Mouse (Mus musculus): ENCODE results near the gene Kit. TPM values are rescaled to one million over a fixed set of nuclear protein-coding genes. Genes with fewer than 3 reads are reported as not detected.

The Kit gene
- 10 to 100 TPM; 11.7 to 12.5 TPM for total RNA-seq (2021)
- long read RNA-seq, experiment 1, full-length matches to known transcripts: 1 of 4 reads
- long read RNA-seq, experiment 1, partial matches to known transcripts: 3 of 4 reads
- long read RNA-seq, experiment 1, other reads (novel, unspliced or antisense): 0 of 4 reads
- long read RNA-seq, experiment 2, full-length matches to known transcripts: 6 of 7 reads
- long read RNA-seq, experiment 2, partial matches to known transcripts: 0 of 7 reads
- long read RNA-seq, experiment 2, other reads (novel, unspliced or antisense): 1 of 7 reads

DNA sequence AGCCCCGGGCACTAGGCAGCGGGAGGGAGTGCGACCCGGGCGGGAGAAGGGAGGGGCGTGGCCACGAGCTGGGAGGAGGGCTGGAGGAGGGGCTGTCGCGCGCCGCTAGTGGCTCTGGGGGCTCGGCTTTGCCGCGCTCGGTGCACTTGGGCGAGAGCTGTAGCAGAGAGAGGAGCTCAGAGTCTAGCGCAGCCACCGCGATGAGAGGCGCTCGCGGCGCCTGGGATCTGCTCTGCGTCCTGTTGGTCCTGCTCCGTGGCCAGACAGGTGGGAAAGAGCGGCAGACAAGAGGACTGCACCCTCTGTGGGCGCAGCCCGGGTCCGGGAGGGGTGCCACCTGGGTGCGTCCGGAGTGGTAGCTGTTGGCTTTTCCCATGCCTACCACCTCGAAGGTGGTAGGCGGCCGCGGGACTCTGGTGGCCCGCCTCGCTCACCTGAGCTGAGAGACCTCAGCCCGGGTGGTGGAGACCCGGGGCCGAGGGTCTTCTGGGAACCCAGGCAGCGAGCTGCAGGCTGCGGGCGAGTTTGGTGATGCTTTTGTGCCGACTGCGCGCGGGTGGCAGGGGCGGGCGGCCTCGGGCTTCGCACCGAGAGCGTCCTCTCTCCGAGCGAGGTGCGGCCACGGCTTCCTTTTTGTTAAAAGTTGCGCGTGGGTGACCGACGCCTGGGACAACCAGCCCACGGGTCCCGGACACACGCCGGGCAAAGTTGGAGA lies at the start of gene Kit:
Gene Kit, plus strand, starts transcription at position 65 of the 715 bp plus-strand sequence.
- peak; percentile 35 to 69 for DNase-seq (ENCODE audit: low spot score in 2 of 2)

DNA sequence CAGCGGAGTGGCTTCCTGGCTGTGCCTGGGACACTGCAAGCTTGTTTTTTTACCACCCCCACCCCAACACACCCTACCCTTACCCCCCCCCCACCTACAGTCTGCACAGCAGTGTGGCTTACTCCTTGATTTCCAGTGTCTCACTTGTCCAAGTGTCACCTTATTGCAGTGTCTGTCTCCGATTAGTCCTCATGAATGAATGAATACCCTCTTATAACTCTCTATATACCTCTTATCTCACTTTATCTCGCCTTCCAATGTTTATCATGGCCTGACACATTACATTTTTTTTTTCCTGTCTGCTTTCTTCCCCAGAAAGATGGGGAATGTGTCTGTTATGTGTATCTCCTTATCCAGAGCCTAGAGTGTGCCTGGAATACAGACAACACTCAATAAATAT lies 38.6 kb upstream of the Kit start:
- no peak for DNase-seq (ENCODE audit: low spot score in 2 of 2)

DNA sequence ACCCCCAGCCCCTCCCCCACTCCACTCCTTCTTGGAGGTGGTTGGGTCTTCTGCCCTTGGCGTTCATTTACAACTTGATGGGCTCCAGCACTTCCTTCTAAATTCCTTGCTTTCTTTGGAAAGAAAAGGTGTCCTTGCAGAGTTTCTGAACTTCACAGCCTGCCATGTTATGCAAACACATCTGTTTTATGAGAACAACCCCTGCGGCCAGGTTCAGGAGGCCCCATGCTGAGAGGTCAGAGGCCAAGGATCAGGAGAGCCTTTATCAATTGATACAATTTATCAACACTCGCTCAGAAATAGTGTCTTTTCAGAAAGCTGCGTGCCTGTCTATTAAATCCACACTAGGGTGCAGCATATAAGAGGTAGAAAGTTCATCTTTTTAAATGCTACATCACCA lies 37.0 kb upstream of the Kit start:
- DNase-seq (ENCODE audit: low spot score in 2 of 2): no peak

DNA sequence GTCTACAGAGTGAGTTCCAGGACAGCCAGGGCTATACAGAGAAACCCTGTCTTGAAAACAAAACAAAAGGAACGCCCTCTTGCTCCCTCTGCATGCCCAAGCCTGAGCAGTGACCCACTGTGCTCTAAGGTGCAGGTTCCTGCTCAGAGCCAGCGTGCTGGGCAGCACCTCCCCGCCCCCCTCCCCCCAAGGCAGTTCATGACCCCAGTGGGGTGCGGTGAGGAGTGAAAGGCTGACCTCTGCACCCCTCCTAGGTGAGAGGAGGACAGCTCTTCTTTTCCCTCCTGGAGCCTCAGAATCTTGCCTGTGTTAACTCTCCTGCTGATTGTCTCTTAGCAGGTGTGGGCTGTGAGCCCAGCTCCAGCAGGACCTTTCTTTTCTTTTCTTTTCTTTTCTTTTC lies 36.3 kb upstream of the Kit start:
- DNase-seq (ENCODE audit: low spot score in 2 of 2): no peak

DNA sequence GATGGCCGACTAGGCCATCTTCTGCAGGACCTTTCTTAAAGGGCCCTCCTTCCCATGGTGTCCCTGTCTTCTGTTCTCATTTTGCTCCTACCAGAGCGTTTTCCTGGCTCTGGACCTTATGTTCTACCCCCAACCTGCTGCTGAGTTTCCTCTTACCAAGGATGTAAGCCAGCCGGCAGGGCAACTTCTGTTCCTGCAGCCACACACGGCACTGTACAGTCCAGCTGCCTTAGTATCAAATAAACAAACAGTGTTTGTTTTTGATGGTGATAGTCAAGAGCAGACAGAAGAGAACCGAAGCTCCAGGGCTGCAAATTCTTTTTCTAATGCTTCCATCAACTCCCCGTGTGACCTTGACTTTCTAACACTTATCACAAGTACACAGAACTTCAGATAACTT lies 35.6 kb upstream of the Kit start:
- no peak for DNase-seq (ENCODE audit: low spot score in 2 of 2)

DNA sequence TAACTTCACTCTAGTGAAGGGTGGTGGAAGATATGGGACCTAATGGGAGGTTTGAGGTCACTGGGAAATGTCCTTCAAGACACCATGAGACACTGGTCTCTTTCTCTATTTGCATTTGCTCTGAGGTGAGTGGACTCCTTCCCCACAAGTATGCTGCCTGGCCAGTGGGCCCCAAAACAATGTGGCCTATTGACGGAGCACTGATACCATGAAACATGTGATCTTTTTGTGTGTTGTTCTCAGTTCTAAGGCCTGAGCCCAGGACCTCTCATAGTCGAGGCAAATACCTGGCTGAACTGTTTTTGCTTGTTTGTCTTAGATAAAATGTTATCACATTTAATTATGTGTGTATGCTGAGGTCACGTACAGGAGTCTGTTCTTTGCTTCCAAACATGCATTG lies 31.0 kb upstream of the Kit start:
- no peak for DNase-seq (ENCODE audit: low spot score in 2 of 2)

DNA sequence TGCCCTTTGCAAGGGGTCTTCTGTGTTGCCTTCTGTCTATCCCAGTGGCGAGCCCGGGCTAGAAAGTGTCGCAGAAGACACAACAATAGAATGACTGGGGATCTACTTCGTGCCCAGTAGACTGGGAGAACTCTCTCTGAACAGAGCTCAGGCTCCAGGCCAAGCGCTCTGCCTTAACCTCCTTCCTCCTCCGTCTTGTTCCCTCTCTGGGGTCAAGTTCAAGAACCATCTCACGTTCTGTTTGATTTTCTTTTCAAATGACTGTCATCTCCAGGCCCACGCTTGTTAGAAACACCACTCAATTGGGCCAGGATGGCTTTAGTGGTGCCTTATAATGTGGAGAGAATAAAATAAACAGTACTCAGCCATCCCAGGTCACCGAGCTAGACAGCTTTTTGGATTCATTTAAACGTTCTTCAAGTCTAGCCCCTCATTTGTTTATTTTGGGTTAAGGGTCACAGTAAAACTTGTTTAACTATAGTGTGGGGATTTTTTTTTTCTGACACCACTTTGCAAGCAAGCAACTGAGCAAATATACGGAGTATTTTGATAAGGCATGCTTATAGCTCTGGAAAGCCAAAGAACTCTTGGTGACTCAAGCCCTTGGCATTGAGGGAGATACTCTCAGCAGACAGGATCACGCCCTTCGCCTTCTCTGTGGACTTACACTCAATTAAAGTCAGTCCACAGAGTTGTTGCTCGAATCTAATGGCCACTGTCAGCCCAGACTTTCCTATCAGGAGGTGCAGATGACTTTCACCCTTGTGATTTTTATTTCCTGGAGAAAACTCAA lies 30.0 kb upstream of the Kit start:
- no peak for DNase-seq (ENCODE audit: low spot score in 2 of 2)

DNA sequence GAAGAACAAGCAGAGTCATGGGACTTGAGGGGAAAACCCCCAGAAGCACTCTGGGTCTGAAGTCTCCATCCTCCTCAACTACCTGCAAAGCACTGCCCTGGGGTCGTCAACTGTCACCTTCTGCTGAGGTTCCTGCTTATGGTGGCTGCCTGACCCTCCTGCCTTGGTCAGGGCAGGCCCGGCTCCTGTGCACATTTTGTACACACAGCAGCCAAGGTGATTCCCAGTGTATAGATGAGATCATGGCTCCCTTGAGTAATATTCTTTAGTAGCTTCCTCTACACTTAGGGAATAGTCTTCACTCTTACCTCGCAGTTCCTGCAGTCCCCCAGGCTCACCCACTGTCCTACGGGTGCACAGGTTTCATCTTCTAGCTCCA lies 29.5 kb upstream of the Kit start:
- DNase-seq (ENCODE audit: low spot score in 2 of 2): no peak

DNA sequence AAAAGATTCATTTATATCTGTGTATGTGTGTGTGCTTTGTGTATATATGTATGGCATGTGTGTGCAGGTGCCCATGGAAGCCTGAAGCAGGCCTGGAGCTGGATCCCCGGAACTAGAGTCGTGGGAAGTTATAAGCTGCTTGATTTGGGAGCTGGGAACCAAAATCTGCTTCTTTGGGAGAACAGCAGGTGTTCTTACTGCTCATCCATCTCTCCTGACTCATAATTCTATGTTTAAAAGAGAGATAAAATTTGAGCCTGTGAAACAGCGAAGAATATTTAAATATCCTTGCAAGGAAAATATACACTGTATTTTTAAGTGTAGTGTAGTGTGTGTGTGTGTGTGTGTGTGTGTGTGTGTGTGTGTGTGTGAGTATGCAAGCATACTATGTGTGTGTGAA lies 21.7 kb upstream of the Kit start:
- DNase-seq (ENCODE audit: low spot score in 2 of 2): no peak

DNA sequence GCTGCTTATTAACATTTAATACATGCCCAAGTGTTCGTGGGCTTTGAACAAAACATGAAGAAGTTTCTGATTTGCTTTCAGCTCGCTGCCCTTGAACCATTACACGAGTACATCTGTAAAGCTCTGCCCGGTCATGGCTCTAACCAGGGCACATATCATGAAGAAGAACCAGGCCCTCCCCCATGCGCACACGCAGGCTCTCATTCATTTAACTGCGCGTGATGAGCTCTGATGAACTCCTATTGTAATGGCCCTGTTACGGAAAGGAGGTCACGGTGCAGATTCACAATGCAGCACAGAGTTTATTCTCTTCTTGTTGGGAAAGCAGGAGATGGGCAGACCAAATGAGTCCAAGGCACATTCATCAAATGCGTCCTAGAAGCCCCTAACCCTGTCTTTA lies 17.1 kb upstream of the Kit start:
- DNase-seq (ENCODE audit: low spot score in 2 of 2): no peak

DNA sequence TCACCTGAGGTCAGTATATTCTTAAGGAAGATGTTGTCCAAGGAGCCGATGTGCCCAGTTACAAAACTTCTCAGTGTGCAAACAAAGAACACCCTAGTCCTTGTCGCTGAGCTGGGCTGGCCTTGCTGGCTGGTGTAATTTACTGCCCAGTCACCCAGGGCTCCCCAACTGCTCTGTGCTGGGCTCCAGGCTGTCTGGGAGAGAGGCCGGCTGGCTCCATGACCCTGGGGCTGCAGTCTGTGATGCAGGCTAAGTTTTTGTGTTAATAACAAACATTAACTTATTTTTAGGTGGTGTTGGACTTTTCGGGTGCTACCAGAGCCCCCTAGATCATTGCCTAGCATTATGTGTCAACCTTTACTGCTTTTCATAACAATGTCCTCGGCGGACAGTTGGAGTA lies 15.4 kb upstream of the Kit start:
- DNase-seq (ENCODE audit: low spot score in 2 of 2): no peak

DNA sequence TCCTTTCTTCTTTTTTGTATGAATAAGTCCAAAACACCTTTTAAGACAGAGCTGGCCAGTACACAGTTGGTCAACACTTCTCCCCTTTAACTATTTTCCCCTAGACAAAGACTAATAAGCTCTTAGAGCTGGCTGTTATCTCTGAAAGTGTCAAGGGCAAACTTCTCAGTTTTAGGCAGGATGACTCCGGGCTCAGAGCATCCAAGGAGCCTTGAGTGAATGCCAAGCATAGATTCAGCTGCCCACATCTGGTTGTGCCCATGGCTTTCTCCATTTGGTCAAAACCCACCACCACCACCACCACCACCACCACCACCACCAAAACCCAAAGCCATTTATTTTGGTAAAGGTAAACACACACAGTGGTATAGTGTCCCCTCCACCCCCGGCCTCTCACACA lies 13.5 kb upstream of the Kit start:
- DNase-seq (ENCODE audit: low spot score in 2 of 2): no peak

DNA sequence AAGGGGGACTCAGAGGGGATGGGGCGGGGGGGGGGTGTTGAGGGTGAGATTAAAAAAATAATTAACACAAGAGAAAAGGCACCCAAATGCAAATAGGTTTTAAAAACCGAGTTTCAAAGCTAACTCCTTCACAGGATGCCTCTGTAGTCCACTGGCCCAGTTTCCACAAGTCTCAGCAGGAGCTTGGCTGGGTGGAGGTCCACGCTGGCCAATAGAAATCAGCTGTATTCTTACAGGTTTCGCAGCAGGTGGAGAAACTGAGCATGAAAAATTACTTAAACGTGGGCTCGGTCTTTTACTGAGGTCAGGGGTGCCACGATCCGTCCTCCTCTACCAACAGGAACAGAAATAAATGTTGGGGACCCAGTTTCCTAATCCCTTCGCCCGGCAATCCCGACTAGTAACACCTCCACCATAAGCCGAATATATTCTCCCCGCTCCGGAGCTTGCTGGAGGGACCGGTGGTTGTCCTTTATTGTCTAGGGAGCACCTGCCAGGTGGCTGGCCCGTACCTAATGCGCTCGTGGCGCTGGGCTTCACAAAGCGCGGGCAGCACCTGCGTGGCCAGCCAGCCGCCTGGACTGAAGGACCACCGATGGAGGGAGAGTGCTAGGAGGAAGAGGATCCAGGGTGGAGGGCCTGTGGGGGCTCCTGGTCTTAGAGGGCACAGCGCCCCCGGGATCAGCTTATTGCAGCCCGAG lies 415 bp upstream of the Kit start:
- no peak for DNase-seq (ENCODE audit: low spot score in 2 of 2)

DNA sequence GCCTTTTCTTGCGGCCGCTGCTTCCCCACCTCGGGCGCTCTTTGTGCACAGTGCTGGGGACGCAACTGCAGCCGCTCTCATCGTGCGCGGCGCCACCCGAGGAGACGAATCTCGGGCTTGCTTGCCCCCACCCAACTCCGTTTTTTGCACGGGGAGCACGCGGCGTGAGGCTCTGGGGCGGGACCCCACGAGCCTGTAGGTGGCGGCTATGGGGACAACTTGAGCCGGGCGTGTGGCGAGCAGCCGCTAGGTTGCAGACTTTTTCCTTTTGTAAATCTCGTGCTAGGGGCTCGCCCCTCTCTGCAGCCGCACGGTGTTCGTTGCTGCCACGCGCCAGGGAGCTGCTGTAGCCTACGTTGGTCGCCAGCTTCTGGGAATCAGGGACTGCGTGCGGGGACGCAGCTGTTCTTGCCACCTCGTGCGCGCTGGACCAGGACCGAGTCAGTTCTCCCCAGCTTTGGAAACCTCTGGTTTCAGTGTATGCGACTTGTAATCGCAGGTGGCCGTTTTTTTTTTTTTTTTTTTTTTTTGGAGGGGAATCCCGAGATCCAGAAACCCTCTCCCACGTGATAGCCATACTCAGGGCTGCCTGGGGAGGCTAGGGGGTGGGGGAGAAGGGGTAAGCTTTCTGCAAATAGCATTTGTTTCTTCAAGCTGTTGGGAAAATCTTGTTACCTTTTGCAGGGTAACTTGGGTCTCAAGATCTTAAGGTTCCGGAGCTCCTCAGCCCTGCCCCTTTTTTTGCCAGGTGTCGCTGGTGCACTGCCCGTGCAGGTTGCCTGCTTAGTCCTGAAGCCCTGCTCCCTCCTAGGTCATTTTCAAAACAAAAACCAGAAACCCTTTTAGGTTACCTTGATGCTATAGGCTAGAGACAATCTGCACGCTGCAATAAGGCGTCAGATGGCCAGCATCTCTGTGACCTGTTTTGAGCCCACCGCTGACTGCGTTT lies 1.1 kb downstream of the Kit start:
- DNase-seq (ENCODE audit: low spot score in 2 of 2): peak in 1 of 2 experiments; percentile 26

DNA sequence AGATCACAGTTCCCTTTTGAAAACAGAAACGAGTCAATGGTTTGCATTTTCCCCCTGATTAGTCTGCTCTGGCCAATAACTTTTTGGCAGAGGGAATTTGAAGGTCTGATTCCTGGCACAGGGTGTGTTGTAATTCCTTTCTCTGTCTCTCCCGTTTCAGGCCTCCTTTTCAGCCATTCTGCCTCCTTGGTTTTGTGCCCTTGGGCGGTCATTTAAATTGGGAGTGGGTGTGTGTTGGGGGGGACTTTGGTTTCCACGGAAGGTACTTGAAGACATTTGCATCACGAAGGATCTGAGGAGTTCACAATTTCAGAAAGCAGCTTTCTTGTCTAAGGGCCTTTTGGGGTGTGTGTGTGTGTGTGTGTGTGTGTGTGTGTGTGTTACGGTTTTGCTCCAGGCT lies 2.0 kb downstream of the Kit start:
- DNase-seq (ENCODE audit: low spot score in 2 of 2): no peak

DNA sequence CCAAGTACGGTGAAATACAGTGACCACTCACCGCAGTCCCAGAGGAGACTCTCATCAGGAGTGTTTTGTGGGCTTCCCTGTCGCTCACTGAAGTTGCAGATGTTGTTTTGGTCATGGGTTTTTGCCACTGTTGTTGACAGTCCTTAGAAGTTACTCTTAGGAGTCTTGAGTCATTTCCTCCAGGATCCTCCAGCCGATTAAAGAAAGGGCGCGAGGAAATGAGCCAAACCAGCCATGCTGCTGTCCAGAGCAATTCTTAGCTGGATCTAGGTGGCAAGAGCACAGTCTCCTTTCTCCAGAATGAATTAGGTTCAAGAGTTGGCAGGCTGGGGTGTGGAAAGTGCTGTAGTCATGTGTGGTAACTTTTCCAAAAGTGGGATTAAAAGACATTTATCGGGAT lies 3.4 kb downstream of the Kit start:
- DNase-seq (ENCODE audit: low spot score in 2 of 2): no peak

DNA sequence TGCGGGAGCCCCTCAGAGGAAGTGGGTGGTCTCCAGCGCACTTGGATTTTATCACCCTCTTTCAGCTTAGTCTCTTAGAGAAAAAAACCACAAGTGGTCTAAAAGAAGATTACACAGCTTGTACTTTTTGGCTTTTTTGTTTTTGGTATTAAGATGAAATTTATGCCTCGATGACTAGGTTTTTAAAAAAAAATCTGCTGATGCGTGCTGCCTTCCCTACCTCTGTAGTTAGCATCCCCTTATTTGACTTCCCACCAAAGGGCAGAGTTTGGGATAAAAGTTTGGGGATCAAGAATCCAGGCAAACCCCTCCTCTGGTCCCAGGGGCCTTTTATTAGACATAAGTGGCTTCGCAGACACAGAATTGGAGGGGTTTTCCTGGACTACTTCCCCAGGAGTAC lies 4.5 kb downstream of the Kit start:
- DNase-seq (ENCODE audit: low spot score in 2 of 2): no peak

DNA sequence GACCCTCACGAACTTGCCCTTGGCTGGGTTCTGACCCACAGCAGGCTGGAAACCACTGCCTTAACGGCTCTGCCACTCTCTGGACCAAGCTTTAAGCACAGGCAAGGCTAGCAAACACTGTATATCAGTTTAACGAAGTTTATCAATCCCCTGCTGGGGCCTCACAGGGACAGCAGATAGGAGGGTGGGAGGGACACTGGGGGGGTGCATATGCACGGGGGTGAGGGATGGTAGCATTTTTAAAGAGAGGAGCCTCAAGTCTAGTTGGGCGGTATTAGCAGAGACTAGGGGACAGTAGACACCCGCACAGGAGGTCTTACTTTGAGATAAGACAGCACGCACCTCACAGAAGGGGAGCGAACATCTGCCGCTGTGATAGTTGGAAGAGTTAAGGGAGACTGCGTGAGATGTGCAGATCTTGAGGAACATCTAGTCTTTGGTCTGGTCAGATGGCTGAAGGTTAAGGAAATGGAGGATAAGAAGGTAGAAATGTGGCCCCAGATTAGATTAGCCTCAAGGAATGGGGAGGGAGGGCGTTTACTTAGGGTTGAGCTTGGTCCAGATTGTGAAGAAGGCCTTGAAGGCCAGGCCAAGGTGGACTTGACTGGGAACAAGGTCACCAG lies 5.0 kb downstream of the Kit start:
- no peak for DNase-seq (ENCODE audit: low spot score in 2 of 2)

DNA sequence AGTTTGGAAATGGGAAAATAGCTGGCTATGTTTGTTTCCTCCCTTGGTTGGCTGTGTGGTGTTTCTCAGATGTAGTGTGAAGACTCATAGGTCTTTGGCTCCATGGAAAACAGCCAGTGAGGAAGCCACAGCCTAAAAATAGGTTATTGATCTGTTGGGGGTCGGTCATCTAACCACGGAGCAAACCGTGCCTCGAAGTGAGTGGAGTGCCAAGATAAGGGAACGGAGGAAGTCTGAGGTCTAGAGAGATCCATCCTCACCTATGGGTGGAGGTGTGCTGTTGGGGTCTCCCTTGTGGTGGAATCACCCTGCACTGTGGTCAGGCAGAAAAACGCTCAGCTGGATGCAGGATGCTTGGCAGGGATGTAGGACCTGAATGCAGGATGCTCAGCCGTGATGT lies 7.2 kb downstream of the Kit start:
- DNase-seq (ENCODE audit: low spot score in 2 of 2): no peak

DNA sequence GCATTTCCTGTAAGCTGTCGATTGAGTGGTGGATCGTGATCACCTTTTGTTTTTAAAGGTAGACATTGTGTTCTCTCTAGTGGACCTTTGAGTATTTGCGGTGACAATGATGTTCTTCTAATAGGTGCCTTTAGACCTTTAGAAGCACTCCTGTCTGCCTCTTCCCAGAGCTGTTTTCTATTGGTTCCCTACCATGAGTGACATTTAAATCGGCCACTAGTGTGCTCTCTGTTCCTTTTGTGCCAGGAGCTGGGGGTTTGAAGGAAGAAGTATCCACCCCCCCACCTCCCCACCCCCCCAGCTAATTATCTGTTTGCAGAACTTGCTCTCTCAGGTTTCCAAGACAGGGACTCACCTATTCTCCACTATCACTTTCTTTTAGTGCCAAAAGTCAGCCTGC lies 13.1 kb downstream of the Kit start:
- no peak for DNase-seq (ENCODE audit: low spot score in 2 of 2)
